Mouse (Mus musculus) liver, adult 2 months (tissue): Measurements from ENCODE around the gene Usp39.
A peak's percentile ranks its signal among the peaks of the same experiment; 100 is the strongest.

Experiments used
- CTCF ChIP-seq: fragments of 200-500 bp; IDR thresholded peaks from 2 replicates; pipeline ENCODE4 v1.5.1; 2011; ENCODE audit warnings: low read depth, low read length, control low read depth
- POLR2A ChIP-seq: fragments of 200-500 bp; IDR thresholded peaks from 2 replicates; pipeline ENCODE4 v1.6.1; 2011; ENCODE audit warnings: low read length, control low read depth; ENCODE audit not compliant: insufficient read depth; ENCODE audit errors: extremely low read depth

DNA sequence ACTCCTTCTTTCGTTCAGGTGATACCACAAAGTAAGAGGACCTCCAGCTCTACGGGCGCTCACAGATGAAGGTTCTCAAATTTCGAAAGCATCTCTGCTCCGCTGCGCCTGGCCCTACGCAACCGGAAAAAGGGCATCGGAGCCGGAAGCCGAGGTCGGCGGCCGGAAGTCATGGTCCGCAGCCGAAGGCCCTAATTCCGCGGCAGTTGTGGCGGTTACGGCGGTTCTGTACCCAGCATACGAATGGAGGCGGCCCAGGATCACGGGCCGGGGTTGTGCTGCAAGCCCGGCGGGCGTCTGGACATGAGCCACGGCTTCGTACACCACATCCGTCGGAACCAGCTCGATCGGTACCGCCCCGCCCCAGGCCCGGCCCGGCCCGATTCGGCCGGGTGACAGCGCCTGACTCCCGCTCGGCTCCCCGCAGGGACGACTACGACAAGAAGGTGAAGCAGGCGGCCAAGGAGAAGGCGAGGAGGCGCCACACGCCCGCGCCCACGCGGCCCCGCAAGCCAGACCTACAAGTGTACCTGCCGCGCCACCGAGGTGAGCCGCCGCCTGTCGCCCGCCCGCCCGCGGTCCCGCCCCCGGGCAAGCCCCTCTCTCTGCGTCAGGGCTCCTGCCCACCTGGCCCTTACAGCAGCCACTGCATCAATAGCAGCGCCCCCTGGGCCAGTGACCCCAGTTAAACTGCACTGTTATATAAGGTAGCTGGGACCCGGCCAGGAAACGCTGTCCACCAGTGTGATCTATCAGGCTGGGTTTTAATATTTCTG lies 2.4 kb upstream of the Usp39 start, which contains the start of gene 0610030E20Rik:
- no peak for TF ChIP-seq CTCF
- TF ChIP-seq POLR2A = peak; percentile 62; the same call in 1 of the 2 replicates
